Comparison of ENCODE assay signal across 20 mouse cellular contexts in genomic region chr3:101411626-101412025, GRCm38 (mm10). TPM values are rescaled to one million over a fixed set of nuclear protein-coding genes. Genes with fewer than 3 reads are reported as not detected.
DNase-seq lines count a peak whose midpoint lies in the region; ATAC-seq and TF ChIP-seq lines count a peak whose summit lies in the region.
"Had no signal": no experiment of that assay in that cellular context is flagged by ENCODE, and none has a peak within 500 bp of the region (broad histone marks: within the 10 kb centered on the region; RNA-seq: fewer than 3 reads in every experiment).

No protein-coding gene starts in this region.

- ATAC-seq in heart, embryonic 13.5 days (ENCODE audit: extremely low read depth, insufficient number of reproducible peaks, low FRiP score, low TSS enrichment) = no peak
- 0 out of 2 replicates have a peak, but pooled peaks have one; percentile 23 for ATAC-seq in liver, embryonic 14.5 days (ENCODE audit: insufficient read depth)
- ATAC-seq: activated CD4-positive, CD25-positive, alpha-beta regulatory T cell, adult 4 months; forebrain, embryonic 14.5 days; hindbrain, embryonic 16.5 days had no signal

- no peak overlapping the region for H3K4me3 ChIP-seq in heart, embryonic 13.5 days
- H3K4me3 ChIP-seq in layer of hippocampus, adult 2 months = no peak overlapping the region
- H3K4me3 ChIP-seq in liver, embryonic 14.5 days (ENCODE audit: insufficient read depth in 1 of 2, low read depth in 2 of 2, low read length in 2 of 2) = no peak overlapping the region
- H3K4me3 ChIP-seq: embryonic facial prominence, embryonic 15.5 days; liver, embryonic 13.5 days; stomach, embryonic 15.5 days had no signal

- no peaks in the 10 kb centered on the region for H3K27me3 ChIP-seq in heart, embryonic 13.5 days (replicated peaks)
- H3K27me3 ChIP-seq in liver, embryonic 14.5 days (ENCODE audit: control insufficient read depth, insufficient read depth, low read length) = no peaks in the 10 kb centered on the region
- H3K27me3 ChIP-seq: embryonic facial prominence, embryonic 15.5 days; liver, embryonic 13.5 days; stomach, embryonic 15.5 days had no signal

- H3K9ac ChIP-seq in heart, embryonic 13.5 days = no peak overlapping the region
- H3K9ac ChIP-seq in liver, embryonic 14.5 days (replicated peaks) = no peak overlapping the region
- H3K9ac ChIP-seq: embryonic facial prominence, embryonic 15.5 days; liver, embryonic 13.5 days; stomach, embryonic 15.5 days had no signal

- H3K27ac ChIP-seq in heart, embryonic 13.5 days (replicated peaks) = peak overlapping the region; percentile 70
- H3K27ac ChIP-seq in layer of hippocampus, adult 2 months = peak overlapping the region; percentile 69; the same call in 1 of the 2 replicates
- H3K27ac ChIP-seq in liver, embryonic 14.5 days = no peak overlapping the region
- H3K27ac ChIP-seq: embryonic facial prominence, embryonic 15.5 days; stomach, embryonic 15.5 days had no signal

- intact Hi-C loops in heart, postnatal 36 days (cut with DNase I) = no loop called here

- no peaks in the 10 kb centered on the region for H3K36me3 ChIP-seq in heart, embryonic 13.5 days
- no peaks in the 10 kb centered on the region for H3K36me3 ChIP-seq in liver, embryonic 14.5 days (replicated peaks; ENCODE audit: control insufficient read depth, insufficient read depth, low read depth)
- H3K36me3 ChIP-seq: embryonic facial prominence, embryonic 15.5 days; liver, embryonic 13.5 days; stomach, embryonic 15.5 days had no signal

- WGBS in heart, embryonic 13.5 days = 61% methylated on average over 3 of the region's 3 CpGs
- 67% methylated on average over 3 of the region's 3 CpGs for WGBS in liver, embryonic 14.5 days (ENCODE audit: insufficient replicate concordance)

- H3K4me1 ChIP-seq in heart, embryonic 13.5 days = peaks cover 94% of the 10 kb centered on the region
- peaks cover 0 to 7% of the 10 kb centered on the region in 2 experiments; a peak in 2 of 4 replicates for H3K4me1 ChIP-seq in liver, embryonic 14.5 days (replicated peaks; ENCODE audit: control insufficient read depth in 2 of 2, insufficient read depth in 2 of 2, low read length in 1 of 2)

- TF ChIP-seq EP300 in liver, embryonic 14.5 days (IDR thresholded peaks at IDR 0.05; ENCODE audit: low read depth) = no peak

- no peak overlapping the region for H3K4me2 ChIP-seq in heart, embryonic 13.5 days
- H3K4me2 ChIP-seq in liver, embryonic 14.5 days (ENCODE audit: low read depth) = no peak overlapping the region
- H3K4me2 ChIP-seq: embryonic facial prominence, embryonic 15.5 days; liver, embryonic 13.5 days; midbrain, embryonic 11.5 days; stomach, embryonic 15.5 days had no signal

- H3K9me3 ChIP-seq in heart, embryonic 13.5 days = no peaks in the 10 kb centered on the region
- no peaks in the 10 kb centered on the region for H3K9me3 ChIP-seq in liver, embryonic 14.5 days (ENCODE audit: control insufficient read depth, low read length)
- H3K9me3 ChIP-seq: embryonic facial prominence, embryonic 15.5 days; liver, embryonic 13.5 days; stomach, embryonic 15.5 days had no signal

- TF ChIP-seq CTCF in layer of hippocampus, adult 2 months (conservative IDR thresholded peaks at IDR 0.05) = no peak
- TF ChIP-seq CTCF in liver, embryonic 14.5 days (IDR thresholded peaks at IDR 0.05; ENCODE audit: low read depth) = no peak

- DNase-seq in heart, postnatal 36 days = no peak
- no peak for DNase-seq in layer of hippocampus, adult 2 months (ENCODE audit: low spot score in 2 of 2)
- DNase-seq in layer of hippocampus, postnatal 10 days (ENCODE audit: low spot score in 2 of 2) = no peak
- DNase-seq in ES-CJ7 (ENCODE audit: low read depth, low spot score) = peak; percentile 54
- DNase-seq in liver, embryonic 14.5 days (ENCODE audit: low read depth in 3 of 3, low spot score in 3 of 3) = no peak
- DNase-seq in layer of hippocampus, postnatal 36 days = no peak
- DNase-seq in left cerebral cortex, adult 8-10 months (ENCODE audit: low spot score in 2 of 2) = no peak
- DNase-seq: adrenal gland, postnatal 25 days; B cell, adult 2 months; cerebellum, adult 9-10 months; liver, embryonic 13.5 days; lung, postnatal 36 days; thymus, postnatal 4 days had no signal

RNA-seq across cellular contexts. Expression of gene Igsf3, which starts 34.7 kb away (rescaled TPM):
- 40.1 and 41.9 TPM in 2 replicates for polyA plus RNA-seq in heart, embryonic 13.5 days (2015; fragmentation: Nextera tagmentation; extraction: Ambion mirVana)
- total RNA-seq in heart, postnatal 36 days (2021) = 10 to 100 TPM in 1 of 2 experiments, 1 to 10 TPM in 1; 9.9 to 13.2 TPM
- 10 to 100 TPM; 19.4 to 20.6 TPM for total RNA-seq in layer of hippocampus, adult 2 months (2021)
- total RNA-seq in layer of hippocampus, postnatal 10 days (2021) = 10 to 100 TPM; 57.3 to 57.7 TPM
- polyA plus RNA-seq in liver, embryonic 14.5 days (2012; rRNA removed) = 1.2 and 1.3 TPM in 2 replicates
- polyA plus RNA-seq in liver, embryonic 14.5 days (2014; fragmentation: Nextera tagmentation; extraction: Ambion mirVana) = 3.2 TPM in 2 replicates
- 10 to 100 TPM; 17.0 to 20.6 TPM for total RNA-seq in layer of hippocampus, postnatal 36 days (2021)
- total RNA-seq in left cerebral cortex, adult 8-10 months (2022) = 10 to 100 TPM; 16.1 to 19.9 (median 18.7) TPM
